Mouse (Mus musculus) cortical plate, adult 2 months (tissue): Measurements from ENCODE around the gene Gm20671.

Experiments used
- CTCF ChIP-seq: fragments of 200-500 bp; IDR thresholded peaks from 2 replicates; pipeline ENCODE4 v1.5.1; 2011; ENCODE audit warnings: mild to moderate bottlenecking, control low read depth, low read length; ENCODE audit not compliant: insufficient read depth; ENCODE audit errors: extremely low read depth
- POLR2A ChIP-seq: fragments of 200-500 bp; IDR thresholded peaks from 2 replicates; pipeline ENCODE4 v1.6.1; 2011; ENCODE audit warnings: mild to moderate bottlenecking, low read length, control low read depth; ENCODE audit not compliant: insufficient read depth; ENCODE audit errors: extremely low read depth

DNA sequence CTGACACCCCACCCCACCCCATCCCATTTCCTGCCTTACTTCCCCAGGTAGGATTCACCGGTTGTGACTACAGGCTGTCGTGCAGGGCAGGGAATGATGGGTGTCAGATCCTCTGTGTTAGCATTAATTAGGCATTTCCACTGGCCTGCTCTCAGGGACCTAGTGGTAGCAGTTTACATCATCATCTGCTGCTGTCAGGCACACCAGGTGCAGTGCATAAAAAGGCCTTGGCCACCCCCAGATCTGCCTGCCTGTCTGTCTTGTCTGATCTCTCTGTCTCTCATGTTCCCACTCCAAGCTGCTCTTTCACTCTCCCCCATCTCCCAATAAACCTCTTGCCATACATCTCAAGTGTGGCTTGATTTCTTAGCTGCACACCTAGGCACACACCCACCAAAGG, 75.2 kb downstream of the Gm20671 start:
- TF ChIP-seq POLR2A (no peak), CTCF (no peak)
